Mouse (Mus musculus): ENCODE results near the gene Gmds. TPM values are rescaled to one million over a fixed set of nuclear protein-coding genes. Genes with fewer than 3 reads are reported as not detected.

The Gmds gene
- total and polyA plus RNA-seq, 2 experiments: 3.2 to 3.5 TPM

DNA sequence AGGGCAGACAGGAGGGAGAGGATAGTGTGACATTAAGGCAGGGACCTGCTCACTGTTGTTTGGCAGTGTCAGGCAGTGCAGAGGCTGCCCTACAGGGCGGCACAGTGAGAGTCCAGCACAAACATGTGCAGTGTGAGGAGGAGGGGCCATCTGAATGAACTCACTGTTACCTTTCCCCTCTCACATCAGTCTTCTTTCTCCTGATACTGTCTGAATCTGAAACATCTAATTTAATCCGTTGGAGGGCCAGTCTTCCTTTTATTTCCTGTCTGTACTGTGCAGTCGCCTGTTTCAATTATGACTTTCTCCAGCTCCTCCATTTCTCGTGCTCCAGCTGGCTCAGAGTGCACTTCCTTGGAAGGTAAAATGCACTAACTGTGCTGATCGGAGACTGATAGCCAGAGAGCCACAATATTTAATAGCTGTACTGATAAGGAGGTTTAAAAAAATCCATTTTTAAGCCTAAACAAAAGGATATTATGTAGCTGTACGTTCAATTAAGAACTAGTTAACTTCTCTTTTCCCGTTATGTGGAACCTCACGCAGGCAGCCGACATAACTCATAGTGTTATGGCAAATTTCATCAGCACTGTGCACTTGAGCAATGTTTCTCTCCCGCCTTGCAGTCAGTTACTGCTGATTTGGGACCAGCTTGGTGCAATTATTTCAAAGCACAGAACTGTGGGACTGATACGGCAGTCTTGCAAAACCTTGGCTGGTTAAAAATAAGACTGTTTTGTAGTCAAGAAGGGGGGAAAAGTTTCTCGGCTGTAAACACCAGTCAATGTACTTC lies 345.9 kb downstream of the Gmds start:
- Histone ChIP-seq H3K4me1 (ENCODE audit: control insufficient read depth, insufficient read depth, low read length) (no peaks in the 10 kb centered on the region), H3K79me2 (ENCODE audit: control insufficient read depth, insufficient read depth, low read length) (no peaks in the 10 kb centered on the region), H3K9ac (ENCODE audit: low read depth, low read length) (no peak overlapping the region), H3K27me3 (ENCODE audit: control insufficient read depth, insufficient read depth, low read length) (no peaks in the 10 kb centered on the region), H3K36me3 (ENCODE audit: control insufficient read depth, insufficient read depth, low read length) (no peaks in the 10 kb centered on the region), H3K4me3 (ENCODE audit: insufficient read depth, low read depth, low read length) (no peak overlapping the region), H3K27ac (replicated peaks; ENCODE audit: insufficient read depth, low read depth, low read length) (no peak overlapping the region)
- peak; percentile 5 for DNase-seq (ENCODE audit: extremely low read depth, low read depth, low spot score)
- 60% methylated on average over 12 of the region's 12 CpGs for WGBS
- no peak for TF ChIP-seq POLR2A (IDR thresholded peaks at IDR 0.05; ENCODE audit: extremely low read depth, insufficient read depth, low read length)
- TF ChIP-seq CTCF (IDR thresholded peaks at IDR 0.05; ENCODE audit: low read depth, low read length): no peak

DNA sequence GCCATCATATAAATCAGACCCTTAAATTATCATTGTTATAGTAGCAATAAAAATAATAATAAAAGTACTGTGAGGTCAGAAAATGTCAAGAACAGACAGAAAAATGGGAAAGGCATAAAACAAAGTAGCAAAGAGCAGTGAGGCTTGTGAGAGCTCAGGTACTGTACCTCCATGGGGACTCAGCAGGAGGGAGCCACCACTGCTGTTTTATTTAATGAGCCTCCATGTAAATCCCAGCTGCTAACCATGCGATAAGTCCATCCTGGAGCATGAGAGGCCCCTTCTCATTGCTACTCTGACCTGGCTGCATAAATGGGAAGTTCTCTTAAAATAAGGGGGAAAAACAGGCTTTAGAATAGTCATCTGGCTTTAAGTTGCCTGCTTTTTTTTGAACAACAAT lies 357.3 kb downstream of the Gmds start:
- Histone ChIP-seq H3K36me3 (ENCODE audit: control insufficient read depth, insufficient read depth, low read length) (no peaks in the 10 kb centered on the region), H3K27ac (replicated peaks; ENCODE audit: insufficient read depth, low read depth, low read length) (no peak overlapping the region), H3K27me3 (ENCODE audit: control insufficient read depth, insufficient read depth, low read length) (no peaks in the 10 kb centered on the region), H3K9ac (ENCODE audit: low read depth, low read length) (no peak overlapping the region), H3K79me2 (ENCODE audit: control insufficient read depth, insufficient read depth, low read length) (no peaks in the 10 kb centered on the region), H3K4me3 (ENCODE audit: insufficient read depth, low read depth, low read length) (no peak overlapping the region), H3K4me1 (ENCODE audit: control insufficient read depth, insufficient read depth, low read length) (no peaks in the 10 kb centered on the region)
- no peak for DNase-seq (ENCODE audit: extremely low read depth, low read depth, low spot score)
- TF ChIP-seq CTCF (IDR thresholded peaks at IDR 0.05; ENCODE audit: low read depth, low read length) (no peak), POLR2A (IDR thresholded peaks at IDR 0.05; ENCODE audit: extremely low read depth, insufficient read depth, low read length) (no peak)
- 93% methylated on average over 1 of the region's 1 CpGs for WGBS

DNA sequence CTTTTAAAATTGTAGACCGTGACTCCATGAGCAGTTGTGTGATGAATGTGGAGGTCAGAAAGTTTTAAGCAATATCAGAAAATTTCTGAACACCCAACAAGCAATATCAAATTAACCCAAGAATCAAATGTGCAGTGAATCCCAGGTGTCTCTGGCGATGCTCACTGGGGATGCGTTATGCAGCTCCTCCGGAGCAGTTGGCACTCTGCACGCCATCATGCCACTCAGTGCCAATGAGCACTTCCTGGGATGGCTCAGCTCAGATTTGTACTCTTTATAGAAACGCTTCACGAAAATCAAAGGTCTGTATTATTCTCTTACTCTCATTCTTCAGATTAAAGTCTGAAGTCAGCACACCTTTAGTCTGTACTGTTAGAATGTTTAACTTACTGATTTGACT lies 360.4 kb downstream of the Gmds start:
- 97% methylated on average over 7 of the region's 7 CpGs for WGBS
- Histone ChIP-seq H3K27me3 (ENCODE audit: control insufficient read depth, insufficient read depth, low read length) (no peaks in the 10 kb centered on the region), H3K79me2 (ENCODE audit: control insufficient read depth, insufficient read depth, low read length) (no peaks in the 10 kb centered on the region), H3K9ac (ENCODE audit: low read depth, low read length) (no peak overlapping the region), H3K27ac (replicated peaks; ENCODE audit: insufficient read depth, low read depth, low read length) (no peak overlapping the region), H3K4me1 (ENCODE audit: control insufficient read depth, insufficient read depth, low read length) (no peaks in the 10 kb centered on the region), H3K36me3 (ENCODE audit: control insufficient read depth, insufficient read depth, low read length) (no peaks in the 10 kb centered on the region), H3K4me3 (ENCODE audit: insufficient read depth, low read depth, low read length) (no peak overlapping the region)
- no peak for DNase-seq (ENCODE audit: extremely low read depth, low read depth, low spot score)
- TF ChIP-seq CTCF (IDR thresholded peaks at IDR 0.05; ENCODE audit: low read depth, low read length): no peak

DNA sequence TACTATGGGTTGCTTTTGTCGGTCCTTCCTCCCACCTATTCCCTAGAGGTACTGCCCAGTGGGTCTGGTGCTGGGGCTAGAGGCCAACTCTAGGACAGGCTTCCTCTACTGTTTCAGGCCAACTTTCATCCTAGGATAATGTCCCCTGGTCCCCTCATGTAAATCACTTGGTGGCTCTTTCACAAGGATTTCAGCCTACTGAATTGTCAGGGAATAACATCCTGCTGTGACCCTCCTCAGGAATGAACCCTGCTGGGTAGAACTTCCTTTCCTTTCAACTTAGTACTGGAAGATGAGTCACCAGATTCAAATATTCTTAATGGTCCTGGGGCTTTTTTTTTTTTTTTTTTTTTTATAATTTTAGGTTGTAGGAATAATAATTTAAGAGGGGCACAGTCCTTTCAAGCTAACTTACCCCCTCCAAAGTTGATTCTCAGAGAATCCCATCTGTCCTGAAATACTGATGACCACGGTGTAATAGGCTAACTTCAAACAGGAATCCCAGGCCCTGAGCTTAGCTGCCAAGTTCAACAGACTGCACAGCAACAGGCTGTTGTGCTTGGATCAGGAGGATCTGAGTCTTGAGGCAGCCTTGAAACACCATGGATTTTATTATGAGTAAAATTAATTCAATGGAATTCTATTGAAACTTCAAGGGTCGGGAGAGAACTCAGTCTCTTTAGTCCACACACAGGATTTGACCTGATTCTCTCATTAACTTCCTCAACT lies 363.6 kb downstream of the Gmds start:
- 75% methylated on average over 3 of the region's 3 CpGs for WGBS
- no peak for DNase-seq (ENCODE audit: extremely low read depth, low read depth, low spot score)
- Histone ChIP-seq H3K27ac (replicated peaks; ENCODE audit: insufficient read depth, low read depth, low read length) (no peak overlapping the region), H3K36me3 (ENCODE audit: control insufficient read depth, insufficient read depth, low read length) (no peaks in the 10 kb centered on the region), H3K4me1 (ENCODE audit: control insufficient read depth, insufficient read depth, low read length) (no peaks in the 10 kb centered on the region), H3K27me3 (ENCODE audit: control insufficient read depth, insufficient read depth, low read length) (no peaks in the 10 kb centered on the region), H3K4me3 (ENCODE audit: insufficient read depth, low read depth, low read length) (no peak overlapping the region), H3K79me2 (ENCODE audit: control insufficient read depth, insufficient read depth, low read length) (no peaks in the 10 kb centered on the region), H3K9ac (ENCODE audit: low read depth, low read length) (no peak overlapping the region)
- TF ChIP-seq CTCF (IDR thresholded peaks at IDR 0.05; ENCODE audit: low read depth, low read length) (no peak), POLR2A (IDR thresholded peaks at IDR 0.05; ENCODE audit: extremely low read depth, insufficient read depth, low read length) (no peak)

DNA sequence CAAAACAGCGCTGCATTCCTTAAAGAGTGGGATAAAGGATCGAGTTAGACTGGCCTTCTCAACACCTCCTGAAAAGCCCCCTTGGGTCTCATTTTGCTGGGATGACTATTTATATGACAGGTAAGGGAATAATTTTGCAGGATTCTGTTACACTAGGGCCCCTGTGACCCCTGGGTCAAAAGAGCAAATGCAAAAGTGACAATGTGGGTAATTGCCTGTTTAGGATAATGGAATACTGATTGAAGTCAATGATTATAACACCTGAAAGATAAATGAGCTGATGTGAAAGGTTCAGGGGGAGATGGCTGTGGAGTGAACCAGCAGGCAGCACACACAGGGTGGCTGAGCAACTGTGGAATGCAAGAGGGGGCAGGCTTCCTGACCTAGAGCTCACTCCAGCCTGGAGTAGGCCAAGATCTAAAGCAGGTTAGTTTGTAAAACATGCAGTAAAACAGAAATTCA lies 367.5 kb downstream of the Gmds start:
- no peak overlapping the region for H3K4me3 ChIP-seq (ENCODE audit: insufficient read depth, low read depth, low read length)
- H3K27ac ChIP-seq (replicated peaks; ENCODE audit: insufficient read depth, low read depth, low read length): no peak overlapping the region
- no peak for DNase-seq (ENCODE audit: extremely low read depth, low read depth, low spot score)
- H3K36me3 ChIP-seq (ENCODE audit: control insufficient read depth, insufficient read depth, low read length): no peaks in the 10 kb centered on the region
- H3K79me2 ChIP-seq (ENCODE audit: control insufficient read depth, insufficient read depth, low read length): no peaks in the 10 kb centered on the region
- H3K27me3 ChIP-seq (ENCODE audit: control insufficient read depth, insufficient read depth, low read length): no peaks in the 10 kb centered on the region
- WGBS: 95% methylated on average over 2 of the region's 2 CpGs
- no peaks in the 10 kb centered on the region for H3K4me1 ChIP-seq (ENCODE audit: control insufficient read depth, insufficient read depth, low read length)
- no peak overlapping the region for H3K9ac ChIP-seq (ENCODE audit: low read depth, low read length)
- no peak for TF ChIP-seq CTCF (IDR thresholded peaks at IDR 0.05; ENCODE audit: low read depth, low read length)

- Histone ChIP-seq H3K9ac (ENCODE audit: low read depth, low read length) (no peak overlapping the region), H3K36me3 (ENCODE audit: control insufficient read depth, insufficient read depth, low read length) (no peaks in the 10 kb centered on the region), H3K4me1 (ENCODE audit: control insufficient read depth, insufficient read depth, low read length) (no peaks in the 10 kb centered on the region), H3K27me3 (ENCODE audit: control insufficient read depth, insufficient read depth, low read length) (no peaks in the 10 kb centered on the region), H3K79me2 (ENCODE audit: control insufficient read depth, insufficient read depth, low read length) (no peaks in the 10 kb centered on the region), H3K4me3 (ENCODE audit: insufficient read depth, low read depth, low read length) (no peak overlapping the region), H3K27ac (replicated peaks; ENCODE audit: insufficient read depth, low read depth, low read length) (no peak overlapping the region)
- no peak for TF ChIP-seq CTCF (IDR thresholded peaks at IDR 0.05; ENCODE audit: low read depth, low read length)
- no peak for TF ChIP-seq POLR2A (IDR thresholded peaks at IDR 0.05; ENCODE audit: extremely low read depth, insufficient read depth, low read length)
- DNase-seq (ENCODE audit: extremely low read depth, low read depth, low spot score): no peak
- WGBS: 89% methylated on average over 2 of the region's 2 CpGs
Measured at GRCm38 (mm10) chr13:31968272-31968671, 370.3 kb downstream of the Gmds start.
